Mouse (Mus musculus): Measurements from ENCODE around the gene Nalcn. TPM values are rescaled to one million over a fixed set of nuclear protein-coding genes. Genes with fewer than 3 reads are reported as not detected.

Nalcn gene
- polyA plus RNA-seq, 1 experiment from 2014 or later: 0.30 TPM

- Histone ChIP-seq H3K9ac (ENCODE audit: low read length) (no peak overlapping the region), H3K9me3 (ENCODE audit: control insufficient read depth, low read length) (no peaks in the 10 kb centered on the region), H3K27me3 (ENCODE audit: control insufficient read depth, insufficient read depth, low read length) (no peaks in the 10 kb centered on the region), H3K36me3 (ENCODE audit: control insufficient read depth, insufficient read depth, low read length) (no peaks in the 10 kb centered on the region), H3K27ac (replicated peaks) (no peak overlapping the region), H3K4me1 (replicated peaks; ENCODE audit: control insufficient read depth, insufficient read depth) (no peaks in the 10 kb centered on the region), H3K4me2 (replicated peaks; ENCODE audit: low read depth) (no peak overlapping the region), H3K4me3 (ENCODE audit: low read depth, low read length) (no peak overlapping the region)
- WGBS: 67% methylated on average over 4 of the region's 4 CpGs
- DNase-seq (ENCODE audit: low spot score) (no peak), ATAC-seq (ENCODE audit: low FRiP score, low TSS enrichment) (no peak)
- TF ChIP-seq EP300 (optimal IDR thresholded peaks at IDR 0.05) (no peak), CTCF (IDR thresholded peaks at IDR 0.05; ENCODE audit: low read depth) (no peak)
These were observed 51.6 kb downstream of the Nalcn start for GRCm38 (mm10) chr14:123575356-123575755.

- H3K36me3 ChIP-seq (ENCODE audit: control insufficient read depth, insufficient read depth, low read length): no peaks in the 10 kb centered on the region
- H3K4me1 ChIP-seq (replicated peaks; ENCODE audit: control insufficient read depth, insufficient read depth): no peaks in the 10 kb centered on the region
- H3K4me2 ChIP-seq (replicated peaks; ENCODE audit: low read depth): no peak overlapping the region
- no peak overlapping the region for H3K9ac ChIP-seq (ENCODE audit: low read length)
- no peak for TF ChIP-seq EP300 (optimal IDR thresholded peaks at IDR 0.05)
- no peak for TF ChIP-seq CTCF (IDR thresholded peaks at IDR 0.05; ENCODE audit: low read depth)
- no peak for ATAC-seq (ENCODE audit: low FRiP score, low TSS enrichment)
- no peaks in the 10 kb centered on the region for H3K9me3 ChIP-seq (ENCODE audit: control insufficient read depth, low read length)
- no peak for DNase-seq (ENCODE audit: low spot score)
- no peak overlapping the region for H3K27ac ChIP-seq (replicated peaks)
- H3K27me3 ChIP-seq (ENCODE audit: control insufficient read depth, insufficient read depth, low read length): no peaks in the 10 kb centered on the region
- no peak overlapping the region for H3K4me3 ChIP-seq (ENCODE audit: low read depth, low read length)
These were observed 52.0 kb downstream of the Nalcn start for GRCm38 (mm10) chr14:123574936-123575335.

GRCm38 (mm10) chr14:123566599-123566998 is 60.3 kb downstream of the Nalcn start:
- Histone ChIP-seq H3K27ac (replicated peaks) (no peak overlapping the region), H3K9ac (ENCODE audit: low read length) (no peak overlapping the region), H3K36me3 (ENCODE audit: control insufficient read depth, insufficient read depth, low read length) (no peaks in the 10 kb centered on the region), H3K9me3 (ENCODE audit: control insufficient read depth, low read length) (no peaks in the 10 kb centered on the region), H3K27me3 (ENCODE audit: control insufficient read depth, insufficient read depth, low read length) (no peaks in the 10 kb centered on the region), H3K4me3 (ENCODE audit: low read depth, low read length) (no peak overlapping the region), H3K4me2 (replicated peaks; ENCODE audit: low read depth) (no peak overlapping the region), H3K4me1 (replicated peaks; ENCODE audit: control insufficient read depth, insufficient read depth) (no peaks in the 10 kb centered on the region)
- ATAC-seq (ENCODE audit: low FRiP score, low TSS enrichment) (no peak), DNase-seq (ENCODE audit: low spot score) (no peak)
- 69% methylated on average over 2 of the region's 2 CpGs for WGBS
- TF ChIP-seq CTCF (IDR thresholded peaks at IDR 0.05; ENCODE audit: low read depth) (no peak), EP300 (optimal IDR thresholded peaks at IDR 0.05) (no peak)

GRCm38 (mm10) chr14:123555533-123555932 is 71.4 kb downstream of the Nalcn start:
- no peak overlapping the region for H3K27ac ChIP-seq (replicated peaks)
- ATAC-seq (ENCODE audit: low FRiP score, low TSS enrichment) (no peak), DNase-seq (ENCODE audit: low spot score) (no peak)
- H3K4me3 ChIP-seq (ENCODE audit: low read depth, low read length): no peak overlapping the region
- H3K27me3 ChIP-seq (ENCODE audit: control insufficient read depth, insufficient read depth, low read length): no peaks in the 10 kb centered on the region
- no peaks in the 10 kb centered on the region for H3K36me3 ChIP-seq (ENCODE audit: control insufficient read depth, insufficient read depth, low read length)
- TF ChIP-seq CTCF (IDR thresholded peaks at IDR 0.05; ENCODE audit: low read depth) (no peak), EP300 (optimal IDR thresholded peaks at IDR 0.05) (no peak)
- H3K4me1 ChIP-seq (replicated peaks; ENCODE audit: control insufficient read depth, insufficient read depth): no peaks in the 10 kb centered on the region
- no peak overlapping the region for H3K4me2 ChIP-seq (replicated peaks; ENCODE audit: low read depth)
- no peak overlapping the region for H3K9ac ChIP-seq (ENCODE audit: low read length)
- H3K9me3 ChIP-seq (ENCODE audit: control insufficient read depth, low read length): no peaks in the 10 kb centered on the region

GRCm38 (mm10) chr14:123554936-123555335 is 72.0 kb downstream of the Nalcn start:
- Histone ChIP-seq H3K9me3 (ENCODE audit: control insufficient read depth, low read length) (no peaks in the 10 kb centered on the region), H3K27me3 (ENCODE audit: control insufficient read depth, insufficient read depth, low read length) (no peaks in the 10 kb centered on the region), H3K4me3 (ENCODE audit: low read depth, low read length) (no peak overlapping the region), H3K36me3 (ENCODE audit: control insufficient read depth, insufficient read depth, low read length) (no peaks in the 10 kb centered on the region), H3K4me1 (replicated peaks; ENCODE audit: control insufficient read depth, insufficient read depth) (no peaks in the 10 kb centered on the region), H3K4me2 (replicated peaks; ENCODE audit: low read depth) (no peak overlapping the region), H3K27ac (replicated peaks) (no peak overlapping the region), H3K9ac (ENCODE audit: low read length) (no peak overlapping the region)
- 67% methylated on average over 4 of the region's 4 CpGs for WGBS
- TF ChIP-seq CTCF (IDR thresholded peaks at IDR 0.05; ENCODE audit: low read depth): no peak
- TF ChIP-seq EP300 (optimal IDR thresholded peaks at IDR 0.05): no peak
- DNase-seq (ENCODE audit: low spot score) (no peak), ATAC-seq (ENCODE audit: low FRiP score, low TSS enrichment) (no peak)

GRCm38 (mm10) chr14:123542362-123542761 is 84.6 kb downstream of the Nalcn start:
- no peaks in the 10 kb centered on the region for H3K36me3 ChIP-seq (ENCODE audit: control insufficient read depth, insufficient read depth, low read length)
- no peak overlapping the region for H3K4me2 ChIP-seq (replicated peaks; ENCODE audit: low read depth)
- no peaks in the 10 kb centered on the region for H3K4me1 ChIP-seq (replicated peaks; ENCODE audit: control insufficient read depth, insufficient read depth)
- H3K9me3 ChIP-seq (ENCODE audit: control insufficient read depth, low read length): no peaks in the 10 kb centered on the region
- ATAC-seq (ENCODE audit: low FRiP score, low TSS enrichment): no peak
- no peak overlapping the region for H3K4me3 ChIP-seq (ENCODE audit: low read depth, low read length)
- H3K27me3 ChIP-seq (ENCODE audit: control insufficient read depth, insufficient read depth, low read length): no peaks in the 10 kb centered on the region
- no peak for DNase-seq (ENCODE audit: low spot score)
- peak; percentile 45 for TF ChIP-seq CTCF (IDR thresholded peaks at IDR 0.05; ENCODE audit: low read depth)
- TF ChIP-seq EP300 (optimal IDR thresholded peaks at IDR 0.05): no peak
- no peak overlapping the region for H3K9ac ChIP-seq (ENCODE audit: low read length)
- H3K27ac ChIP-seq (replicated peaks): no peak overlapping the region
